Mouse (Mus musculus) liver, embryonic 11.5 days (tissue): ENCODE measurements around the gene Nup62. TPM values are rescaled to one million over a fixed set of nuclear protein-coding genes. Genes with fewer than 3 reads are reported as not detected.

Experiments used
- ATAC-seq: fragments of 200-750 bp; cut with Nextera tagmentation; replicated peaks from 2 replicates; pipeline ENCODE4 v1.8.0; 2017; ENCODE audit warnings: moderate number of reproducible peaks, mild to moderate bottlenecking, moderate TSS enrichment, moderate library complexity; ENCODE audit not compliant: low FRiP score
- DNase-seq: peaks from one replicate; pipeline ENCODE4 v3.0.0-alpha.2; 2017; ENCODE audit warnings: low spot score
- H3K27ac ChIP-seq: fragments of 300-500 bp; sonication (generic); 2 replicates; pipeline ENCODE4 v1.5.1; 2014; ENCODE audit warnings: mild to moderate bottlenecking, low read depth, low read length, control low read depth
- H3K27me3 ChIP-seq: fragments of 300-500 bp; sonication (generic); replicated peaks from 2 replicates; pipeline ENCODE4 v1.6.1; 2014; ENCODE audit warnings: low read length, mixed read lengths; ENCODE audit not compliant: control insufficient read depth, insufficient read depth
- H3K36me3 ChIP-seq: fragments of 300-500 bp; sonication (generic); 2 replicates; pipeline ENCODE4 v1.6.1; 2014; ENCODE audit warnings: mild to moderate bottlenecking, low read length, moderate library complexity, mixed read lengths; ENCODE audit not compliant: control insufficient read depth, insufficient read depth
- H3K4me1 ChIP-seq: fragments of 300-500 bp; sonication (generic); replicated peaks from 2 replicates; pipeline ENCODE4 v1.6.1; 2014; ENCODE audit warnings: low read length, mixed read lengths; ENCODE audit not compliant: control insufficient read depth, insufficient read depth
- H3K4me2 ChIP-seq: fragments of 300-500 bp; sonication (generic); 2 replicates; pipeline ENCODE4 v1.6.1; 2014; ENCODE audit warnings: mild to moderate bottlenecking, control low read depth, moderate library complexity
- H3K4me3 ChIP-seq: fragments of 300-500 bp; sonication (generic); 2 replicates; pipeline ENCODE4 v1.5.1; 2014; ENCODE audit warnings: low read depth, low read length, control low read depth
- H3K9ac ChIP-seq: fragments of 300-500 bp; sonication (generic); 2 replicates; pipeline ENCODE4 v1.6.1; 2014; ENCODE audit warnings: low read depth, low read length, control low read depth
- H3K9me3 ChIP-seq: fragments of 300-500 bp; sonication (generic); 2 replicates; pipeline ENCODE4 v1.6.1; 2016; ENCODE audit warnings: low read length, inconsistent platforms, mixed read lengths; ENCODE audit not compliant: control insufficient read depth
- WGBS: fragments of 180-500 bp; shearing (Covaris S2); extraction: QIAGEN DNeasy Blood & Tissue Kit; methylation state at CpG from one replicate; pipeline ENCODE4 v1.1.7; 2014; 5-methylcytosine and 5-hydroxymethylcytosine counted together
- microRNA counts: library from miRNA; unstranded; fragments of <30 nt; microRNA quantifications from one replicate; lab custom pipeline; 2015
- microRNA-seq: library from miRNA; unstranded; fragments of <30 nt; microRNA quantifications from one replicate; pipeline ENCODE4, GENCODE M21; 2017; ENCODE audit warnings: borderline number of aligned reads
- polyA plus RNA-seq: library from polyadenylated mRNA; unstranded; fragments of >200 nt; fragmentation: Nextera tagmentation; extraction: Ambion mirVana; gene quantifications from 2 replicates; pipeline ENCODE4 v1.2.1, GENCODE M21; 2014

The Nup62 gene
- polyA plus RNA-seq, 1 experiment from 2014 or later: 85.7 TPM

DNA sequence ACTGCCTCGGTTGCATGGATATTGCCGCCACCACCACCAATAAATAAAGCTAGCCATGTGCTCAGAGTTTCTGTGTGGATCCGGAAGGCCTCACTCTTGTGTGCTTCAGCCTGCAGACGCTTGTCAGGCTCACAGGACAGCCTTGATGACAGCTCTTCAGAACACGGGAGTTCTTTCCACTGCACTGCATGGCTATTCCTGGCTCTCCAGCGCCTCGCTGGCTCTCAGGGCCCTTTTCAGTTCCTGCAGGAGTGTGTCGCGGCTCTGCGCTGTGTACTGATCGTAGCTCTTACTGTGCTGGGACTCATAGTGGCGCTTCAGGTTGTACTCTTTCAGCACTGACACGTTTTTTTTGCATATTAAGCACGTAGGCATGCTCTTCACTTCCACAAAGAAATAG lies 61.9 kb downstream of the Nup62 start:
- 87% methylated on average over 14 of the region's 14 CpGs for WGBS
- H3K4me2 ChIP-seq: no peak overlapping the region
- H3K27me3 ChIP-seq: no peaks in the 10 kb centered on the region
- DNase-seq: no peak
- H3K9me3 ChIP-seq: no peaks in the 10 kb centered on the region
- H3K4me1 ChIP-seq: no peaks in the 10 kb centered on the region; the same call in 1 of the 2 replicates
- H3K27ac ChIP-seq: no peak overlapping the region
- no peak overlapping the region for H3K4me3 ChIP-seq
- no peak overlapping the region for H3K9ac ChIP-seq
- no peak for ATAC-seq
- H3K36me3 ChIP-seq: peaks cover 47% of the 10 kb centered on the region

MicroRNAs encoded within 50 kb of the gene (microRNA counts, 519-probe panel; counts per million panel counts)
- not detected for microRNA mmu-miR-707 (lab: Ali Mortazavi, UCI)

Small RNA genes lying within 50 kb of the gene (microRNA-seq; reads per million reads assigned to microRNA genes)
- not detected for gene Mir707

Other genes with a start within 250 kb of the Nup62 start
- 1.4 and 2.1 TPM in 2 replicates for gene Napsa, start 243.7 kb upstream of the Nup62 start, polyA plus RNA-seq
- 0.22 and 0.23 TPM in 2 replicates for gene Kcnc3, start 225.4 kb upstream of the Nup62 start, polyA plus RNA-seq
- 0.66 and 0.68 TPM in 2 replicates for gene Myh14, start 145.2 kb upstream of the Nup62 start, polyA plus RNA-seq
- gene Izumo2, start 107.3 kb upstream of the Nup62 start, polyA plus RNA-seq: not detected in 2 replicates
- 36.4 and 39.2 TPM in 2 replicates for gene Vrk3, start 67.7 kb upstream of the Nup62 start, polyA plus RNA-seq
- 2.7 TPM in 2 replicates for gene Zfp473, start 65.0 kb upstream of the Nup62 start, polyA plus RNA-seq
- 1.3 and 2.9 TPM in 2 replicates for gene Il4i1, start 299 bp downstream of the Nup62 start, polyA plus RNA-seq
- gene Atf5, start 570 bp downstream of the Nup62 start, polyA plus RNA-seq: 3.9 and 4.2 TPM in 2 replicates
- 46.5 and 53.9 TPM in 2 replicates for gene Akt1s1, start 32.9 kb downstream of the Nup62 start, polyA plus RNA-seq
- 50.5 and 53.3 TPM in 2 replicates for gene Tbc1d17, start 33.0 kb downstream of the Nup62 start, polyA plus RNA-seq
- 30.9 and 32.5 TPM in 2 replicates for gene Pnkp, start 41.1 kb downstream of the Nup62 start, polyA plus RNA-seq
- gene Ptov1, start 53.7 kb downstream of the Nup62 start, polyA plus RNA-seq: 162 and 164 TPM in 2 replicates
- 66.8 and 72.5 TPM in 2 replicates for gene Med25, start 76.6 kb downstream of the Nup62 start, polyA plus RNA-seq
- gene Fuz, start 80.0 kb downstream of the Nup62 start, polyA plus RNA-seq: 15.5 and 17.6 TPM in 2 replicates
- gene Ap2a1, start 113.4 kb downstream of the Nup62 start, polyA plus RNA-seq: 100 and 111 TPM in 2 replicates
- 0.10 TPM in 1 of 2 replicates, not detected in the other for gene Tsks, start 127.1 kb downstream of the Nup62 start, polyA plus RNA-seq
- gene Cpt1c, start 158.8 kb downstream of the Nup62 start, polyA plus RNA-seq: 8.2 and 8.5 TPM in 2 replicates
- 175 and 186 TPM in 2 replicates for gene Prmt1, start 170.5 kb downstream of the Nup62 start, polyA plus RNA-seq
- 76.2 and 88.4 TPM in 2 replicates for gene Irf3, start 181.6 kb downstream of the Nup62 start, polyA plus RNA-seq
- gene Bcl2l12, start 182.6 kb downstream of the Nup62 start, polyA plus RNA-seq: 39.6 and 41.1 TPM in 2 replicates
- gene Scaf1, start 200.3 kb downstream of the Nup62 start, polyA plus RNA-seq: 37.5 and 40.1 TPM in 2 replicates
- gene Rras, start 201.9 kb downstream of the Nup62 start, polyA plus RNA-seq: 19.3 and 21.6 TPM in 2 replicates
- gene Prr12, start 236.8 kb downstream of the Nup62 start, polyA plus RNA-seq: 7.3 and 8.7 TPM in 2 replicates
- 60.9 and 63.0 TPM in 2 replicates for gene Nosip, start 246.3 kb downstream of the Nup62 start, polyA plus RNA-seq
- gene Prrg2, start 246.6 kb downstream of the Nup62 start, polyA plus RNA-seq: 12.0 and 12.4 TPM in 2 replicates